Mouse (Mus musculus) lung, postnatal 0 days (tissue): ENCODE measurements around the gene Ptpn13.

Experiments
- CTCF ChIP-seq: IDR thresholded peaks from 2 replicates; pipeline ENCODE4 v1.5.1; 2016; ENCODE audit warnings: antibody characterized with exemption, mild to moderate bottlenecking
- EP300 ChIP-seq: IDR thresholded peaks from 2 replicates; pipeline ENCODE4 v1.6.1; 2016; ENCODE audit warnings: antibody characterized with exemption, mild to moderate bottlenecking, control low read depth

GRCm38 (mm10) chr5:103414542-103414941, 10.4 kb upstream of the Ptpn13 start:
- TF ChIP-seq CTCF (no peak), EP300 (no peak)
